Mouse (Mus musculus): ENCODE data around the gene Ggn. TPM values are rescaled to one million over a fixed set of nuclear protein-coding genes. Genes with fewer than 3 reads are reported as not detected.

Ggn gene
- polyA plus RNA-seq, 1 experiment from 2014 or later = 0.60 TPM

- H3K36me3 ChIP-seq (ENCODE audit: control insufficient read depth, insufficient read depth, low read length) = no peaks in the 10 kb centered on the region
- no peak overlapping the region for H3K4me3 ChIP-seq (ENCODE audit: low read depth, low read length)
- peaks cover 12% of the 10 kb centered on the region for H3K27me3 ChIP-seq (ENCODE audit: control insufficient read depth, insufficient read depth, low read length)
- H3K9me3 ChIP-seq (ENCODE audit: control insufficient read depth, low read length) = peaks cover 4% of the 10 kb centered on the region; the same call in 1 of the 2 replicates
- H3K9ac ChIP-seq (ENCODE audit: low read length) = no peak overlapping the region
- no peaks in the 10 kb centered on the region for H3K4me1 ChIP-seq (ENCODE audit: control insufficient read depth, insufficient read depth, low read length)
- no peak overlapping the region for H3K27ac ChIP-seq (ENCODE audit: low read depth, low read length)
- 46% methylated on average over 15 of the region's 15 CpGs for WGBS
- H3K4me2 ChIP-seq = no peak overlapping the region
- ATAC-seq (ENCODE audit: low FRiP score) (no peak), DNase-seq (ENCODE audit: low spot score, missing footprints) (no peak)
Observed at GRCm38 (mm10) chr7:29214846-29215245, 44.8 kb downstream of the Ggn start.

Other genes with a start within 250 kb of the Ggn start
- 141 and 144 TPM in 2 replicates for gene Actn4, start 207.9 kb upstream of the Ggn start, polyA plus RNA-seq (2014; fragmentation: Nextera tagmentation; extraction: Ambion mirVana)
- 392 and 400 TPM in 2 replicates for gene Eif3k, start 188.3 kb upstream of the Ggn start, polyA plus RNA-seq (2014; fragmentation: Nextera tagmentation; extraction: Ambion mirVana)
- 4.1 and 5.5 TPM in 2 replicates for gene Map4k1, start 188.2 kb upstream of the Ggn start, polyA plus RNA-seq (2014; fragmentation: Nextera tagmentation; extraction: Ambion mirVana)
- 0.30 and 0.55 TPM in 2 replicates for gene Ryr1, start 45.0 kb upstream of the Ggn start, polyA plus RNA-seq (2014; fragmentation: Nextera tagmentation; extraction: Ambion mirVana)
- 0.28 and 0.48 TPM in 2 replicates for gene Rasgrp4, start 35.4 kb upstream of the Ggn start, polyA plus RNA-seq (2014; fragmentation: Nextera tagmentation; extraction: Ambion mirVana)
- 13.6 and 14.8 TPM in 2 replicates for gene Fam98c, start 14.0 kb upstream of the Ggn start, polyA plus RNA-seq (2014; fragmentation: Nextera tagmentation; extraction: Ambion mirVana)
- 4.9 and 5.1 TPM in 2 replicates for gene Spred3, start 201 bp downstream of the Ggn start, polyA plus RNA-seq (2014; fragmentation: Nextera tagmentation; extraction: Ambion mirVana)
- gene Psmd8, start 10.5 kb downstream of the Ggn start, polyA plus RNA-seq (2014; fragmentation: Nextera tagmentation; extraction: Ambion mirVana) = 322 and 332 TPM in 2 replicates
- gene Catsperg1, start 43.8 kb downstream of the Ggn start, polyA plus RNA-seq (2014; fragmentation: Nextera tagmentation; extraction: Ambion mirVana) = 0.36 and 1.2 TPM in 2 replicates
- 0.22 and 0.43 TPM in 2 replicates for gene Kcnk6, start 62.3 kb downstream of the Ggn start, polyA plus RNA-seq (2014; fragmentation: Nextera tagmentation; extraction: Ambion mirVana)
- 77.1 and 81.5 TPM in 2 replicates for gene Yif1b, start 68.1 kb downstream of the Ggn start, polyA plus RNA-seq (2014; fragmentation: Nextera tagmentation; extraction: Ambion mirVana)
- 2.4 and 2.7 TPM in 2 replicates for gene 2200002D01Rik, start 78.3 kb downstream of the Ggn start, polyA plus RNA-seq (2014; fragmentation: Nextera tagmentation; extraction: Ambion mirVana)
- gene Spint2, start 111.7 kb downstream of the Ggn start, polyA plus RNA-seq (2014; fragmentation: Nextera tagmentation; extraction: Ambion mirVana) = 16.5 and 18.3 TPM in 2 replicates
- gene Ppp1r14a, start 119.1 kb downstream of the Ggn start, polyA plus RNA-seq (2014; fragmentation: Nextera tagmentation; extraction: Ambion mirVana) = 21.6 and 21.8 TPM in 2 replicates
- 59.9 and 62.9 TPM in 2 replicates for gene Dpf1, start 133.7 kb downstream of the Ggn start, polyA plus RNA-seq (2014; fragmentation: Nextera tagmentation; extraction: Ambion mirVana)

All from midbrain, embryonic 11.5 days (tissue).